Mouse (Mus musculus) lung, adult 2 months (tissue): Measurements from ENCODE around the gene Mlf2.

ENCODE experiments used
- CTCF ChIP-seq: fragments of 200-500 bp; IDR thresholded peaks from 2 replicates; pipeline ENCODE4 v1.5.1; 2011; ENCODE audit warnings: mild to moderate bottlenecking, low read length, control low read depth; ENCODE audit not compliant: insufficient read depth
- POLR2A ChIP-seq: fragments of 200-500 bp; IDR thresholded peaks from 2 replicates; pipeline ENCODE4 v1.6.1; 2011; ENCODE audit warnings: low read depth, mild to moderate bottlenecking, control low read depth, low read length, borderline replicate concordance; ENCODE audit errors: extremely low read depth

GRCm38 (mm10) chr6:124925941-124926340 lies 5.2 kb upstream of the Mlf2 start:
- TF ChIP-seq POLR2A, result 0 out of 2 replicates have a peak, but pooled peaks have one; percentile 20
- no peak for TF ChIP-seq CTCF
